Mouse (Mus musculus): ENCODE data around the gene Lmcd1.

The Lmcd1 gene

GRCm38 (mm10) chr6:112287671-112288070 lies 14.1 kb downstream of the Lmcd1 start:
- no peak for DNase-seq (ENCODE audit: low spot score in 2 of 2)

- DNase-seq (ENCODE audit: low spot score in 2 of 2) = no peak
These were observed 14.7 kb downstream of the Lmcd1 start for GRCm38 (mm10) chr6:112288271-112288670.

- no peak for DNase-seq (ENCODE audit: low spot score in 2 of 2)
These were observed 17.6 kb downstream of the Lmcd1 start for GRCm38 (mm10) chr6:112291146-112291545.

- DNase-seq (ENCODE audit: low spot score in 2 of 2) = no peak
These were observed 19.8 kb downstream of the Lmcd1 start for GRCm38 (mm10) chr6:112293320-112293719.

DNA sequence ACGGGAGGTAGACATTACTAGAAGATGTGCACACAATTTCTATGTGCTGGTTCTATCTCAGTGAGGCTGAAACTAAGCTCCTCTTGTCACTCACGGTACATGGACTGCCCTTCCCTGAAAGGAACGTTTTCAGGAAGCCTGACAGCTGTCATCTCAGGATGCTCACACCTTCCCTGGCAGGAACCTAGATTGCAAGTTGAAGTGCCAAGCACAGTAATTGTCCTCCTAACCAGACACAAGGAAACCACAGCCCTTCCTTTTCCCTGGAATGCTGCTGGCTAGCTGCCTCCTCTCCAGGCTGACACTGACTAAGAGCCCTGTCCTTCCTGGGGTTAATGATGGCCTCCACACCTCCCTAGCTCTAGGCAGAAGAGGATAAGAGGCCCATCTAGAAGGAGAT lies 21.7 kb downstream of the Lmcd1 start:
- no peak for DNase-seq (ENCODE audit: low spot score in 2 of 2)

DNA sequence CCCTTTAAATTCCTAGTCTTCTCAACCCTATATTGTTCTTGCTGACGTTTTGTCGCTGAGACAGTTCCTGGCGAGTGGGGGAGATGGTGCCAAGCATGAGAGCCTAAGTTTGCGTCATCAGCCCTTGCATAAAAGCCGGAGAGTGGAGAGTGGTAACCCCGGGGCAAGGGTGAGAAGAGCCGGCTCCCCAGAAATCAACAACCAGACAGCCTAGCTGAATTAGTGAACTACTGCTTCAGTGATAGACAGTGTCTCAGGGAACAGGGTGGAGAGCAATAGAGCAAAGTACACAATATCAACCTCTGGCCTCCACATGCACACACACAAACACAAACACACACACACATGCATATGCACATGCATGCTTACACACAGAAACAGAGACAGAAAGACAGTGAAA lies 26.6 kb downstream of the Lmcd1 start:
- no peak for DNase-seq (ENCODE audit: low spot score in 2 of 2)

DNA sequence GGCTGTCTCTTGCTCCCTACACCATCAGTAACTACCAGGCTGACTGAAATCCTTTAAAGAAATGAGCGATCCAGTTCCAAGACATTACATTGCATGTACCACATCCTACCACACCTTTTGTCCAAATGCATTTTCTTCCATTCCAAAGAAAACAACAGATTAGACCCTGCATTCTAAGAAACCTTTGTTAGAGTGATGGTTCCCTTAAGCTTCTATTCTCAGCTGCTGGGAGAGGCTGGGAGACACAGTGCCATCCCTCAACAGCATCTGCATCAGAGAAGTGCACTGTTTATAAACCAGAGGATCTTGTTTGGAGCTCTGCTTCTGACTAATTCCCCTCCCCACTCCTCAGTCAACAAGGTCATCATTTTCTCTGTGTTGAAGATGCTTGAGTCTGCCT lies 27.1 kb downstream of the Lmcd1 start:
- no peak for DNase-seq (ENCODE audit: low spot score in 2 of 2)

DNA sequence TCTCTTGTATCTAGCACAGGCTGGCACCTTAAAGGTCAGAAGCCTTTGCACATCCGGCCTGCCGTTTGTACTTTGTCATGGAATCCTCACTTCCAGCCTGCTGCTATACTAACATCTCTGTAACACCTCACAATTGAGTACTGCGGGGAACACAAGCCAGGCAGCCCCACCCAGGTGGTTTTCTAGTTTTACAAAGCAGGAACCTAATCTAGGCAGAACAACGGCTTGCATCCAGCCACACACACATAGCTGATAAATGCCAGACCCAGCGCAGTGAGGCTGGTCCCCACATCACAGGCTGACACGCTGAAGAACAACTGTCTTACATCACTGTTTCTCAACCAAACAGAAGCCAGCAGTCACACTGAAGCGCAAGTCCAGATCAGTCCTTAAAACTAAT lies 28.7 kb downstream of the Lmcd1 start:
- DNase-seq (ENCODE audit: low spot score in 2 of 2) = no peak

GRCm38 (mm10) chr6:112302814-112303383 lies 29.3 kb downstream of the Lmcd1 start:
- no peak for DNase-seq (ENCODE audit: low spot score in 2 of 2)

GRCm38 (mm10) chr6:112304751-112305150 lies 31.2 kb downstream of the Lmcd1 start:
- DNase-seq (ENCODE audit: low spot score in 2 of 2) = peak; percentile 14 to 53

DNA sequence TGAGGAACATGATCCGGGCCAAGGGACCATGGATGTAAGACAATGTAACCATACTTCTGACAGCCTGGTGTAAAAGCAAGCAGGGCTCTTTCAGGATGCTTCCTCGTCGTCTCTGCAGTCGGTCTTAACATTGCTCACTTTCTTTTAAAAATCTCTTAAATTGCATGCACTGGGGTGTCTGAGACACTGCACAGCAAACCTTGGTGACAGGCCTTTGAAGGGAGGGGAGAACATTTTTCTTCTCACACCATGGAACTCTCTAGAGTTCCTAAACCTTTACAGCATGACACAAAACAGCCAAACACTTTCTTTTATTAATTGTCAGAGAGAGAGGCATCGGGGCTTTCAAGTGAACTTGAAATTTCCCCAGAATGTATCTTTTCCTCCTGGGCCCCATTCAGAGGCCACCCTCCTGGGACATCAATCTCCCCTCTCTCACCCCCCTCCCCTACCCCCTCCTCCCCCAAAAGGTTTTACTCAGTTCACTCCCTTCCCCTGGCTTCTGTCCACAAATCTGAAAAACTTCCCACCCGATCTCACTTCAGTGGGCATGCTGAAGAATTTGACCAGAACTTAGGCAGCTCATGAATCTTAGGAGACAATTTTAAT lies 35.9 kb downstream of the Lmcd1 start:
- no peak for DNase-seq (ENCODE audit: low spot score in 2 of 2)

GRCm38 (mm10) chr6:112311385-112311784 lies 37.8 kb downstream of the Lmcd1 start:
- DNase-seq (ENCODE audit: low spot score in 2 of 2) = no peak

GRCm38 (mm10) chr6:112319449-112319848 lies 45.9 kb downstream of the Lmcd1 start:
- DNase-seq (ENCODE audit: low spot score in 2 of 2) = no peak

DNA sequence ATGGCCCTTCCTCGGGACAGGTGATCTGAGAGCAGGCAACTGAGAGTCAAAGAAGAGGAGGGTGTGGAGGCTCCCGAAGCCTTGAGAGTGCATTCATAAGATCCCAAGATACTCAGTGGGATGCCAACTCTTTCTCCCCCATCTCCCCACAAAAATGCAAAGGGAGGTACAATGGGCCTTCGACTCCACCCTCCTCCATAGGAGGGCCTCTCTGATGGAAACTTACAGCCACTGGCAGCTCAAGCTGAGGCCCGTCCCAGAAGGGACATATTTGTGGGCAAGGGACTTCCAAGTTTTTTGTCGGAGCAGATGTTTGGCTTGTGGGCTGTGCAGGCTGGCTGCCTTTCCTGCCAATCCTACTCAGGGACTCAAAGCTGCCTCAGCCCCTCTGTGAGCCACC lies 47.1 kb downstream of the Lmcd1 start:
- no peak for DNase-seq (ENCODE audit: low spot score in 2 of 2)

DNA sequence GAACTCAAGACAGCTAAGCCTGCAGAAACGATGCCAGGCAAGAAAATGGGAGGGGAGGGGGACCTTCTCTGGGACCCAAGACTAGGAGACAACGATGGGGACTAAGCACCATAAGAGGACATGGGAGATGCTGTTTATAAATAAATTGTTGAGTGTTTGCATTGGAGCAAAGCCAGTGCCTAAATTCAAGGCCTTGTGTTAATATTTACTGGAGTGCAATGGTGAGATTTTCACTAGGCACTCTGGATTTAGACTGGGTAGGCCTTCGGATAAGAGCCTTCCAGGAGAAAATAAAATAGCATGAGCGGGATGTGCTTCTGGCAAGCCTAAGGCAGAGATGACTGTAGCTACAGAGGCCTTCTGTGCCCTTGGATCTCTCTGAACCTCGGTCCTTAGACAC lies 49.4 kb downstream of the Lmcd1 start:
- no peak for DNase-seq (ENCODE audit: low spot score in 2 of 2)

DNA sequence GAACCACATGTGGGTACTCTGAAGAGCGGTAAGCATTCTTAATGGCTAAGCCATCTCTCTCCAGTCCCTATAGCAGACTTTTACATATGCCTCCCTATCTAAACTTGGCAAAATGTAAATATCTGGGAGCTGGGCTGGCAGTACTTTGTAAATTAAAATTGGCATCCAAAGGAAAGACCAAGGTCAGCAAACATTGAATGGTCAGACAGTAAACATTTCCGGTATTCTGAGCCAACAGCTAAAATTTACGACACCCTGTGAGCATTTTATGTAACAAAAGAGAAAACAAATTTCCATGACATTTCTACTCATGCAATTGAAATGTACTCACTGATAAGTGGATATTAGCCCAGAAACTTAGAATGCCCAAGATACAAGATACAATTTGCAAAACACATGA lies 51.7 kb downstream of the Lmcd1 start:
- DNase-seq (ENCODE audit: low spot score in 2 of 2) = no peak

DNA sequence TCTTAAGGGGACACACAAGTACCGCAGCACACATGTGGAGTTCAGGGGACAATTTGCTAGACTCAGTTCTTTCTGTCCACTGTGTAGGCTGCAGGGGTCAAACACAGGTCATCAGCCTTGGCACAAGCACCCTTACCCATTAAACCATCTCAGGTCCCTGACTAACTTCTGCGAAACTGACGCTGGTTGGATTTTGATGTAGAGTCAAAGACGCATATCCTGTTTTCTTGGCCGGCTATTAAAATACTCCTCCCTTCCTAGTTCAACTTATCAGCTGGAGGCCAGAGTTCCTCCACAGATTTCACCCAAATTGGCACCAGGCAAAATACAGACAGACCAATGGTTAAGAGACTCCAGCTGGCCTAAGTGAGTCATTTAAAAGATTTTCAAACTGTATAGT lies 54.2 kb downstream of the Lmcd1 start:
- DNase-seq (ENCODE audit: low spot score in 2 of 2) = no peak

GRCm38 (mm10) chr6:112330520-112331222 lies 57.1 kb downstream of the Lmcd1 start:
- no peak for DNase-seq (ENCODE audit: low spot score in 2 of 2)

GRCm38 (mm10) chr6:112331223-112331598 lies 57.7 kb downstream of the Lmcd1 start:
- no peak for DNase-seq (ENCODE audit: low spot score in 2 of 2)

DNA sequence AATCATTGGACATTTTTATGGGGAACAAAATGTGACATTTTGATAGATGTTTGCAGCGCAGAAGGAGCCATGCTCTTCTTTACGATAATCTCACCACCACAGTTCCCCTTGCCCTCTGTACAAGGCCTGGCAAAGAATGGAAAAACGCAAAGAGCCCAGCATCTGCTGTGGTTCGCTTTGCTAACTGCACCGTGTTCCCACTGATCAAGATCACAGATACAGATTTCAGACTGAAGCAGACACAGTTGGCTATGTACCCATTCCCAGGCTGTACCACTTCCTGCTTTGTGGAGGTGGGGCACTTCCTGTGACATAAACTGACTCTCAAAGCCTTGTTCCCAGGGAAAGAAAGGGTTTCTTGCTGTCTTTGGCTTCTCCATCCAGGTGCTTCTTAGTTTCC lies 60.4 kb downstream of the Lmcd1 start:
- DNase-seq (ENCODE audit: low spot score in 2 of 2) = no peak

- DNase-seq (ENCODE audit: low spot score in 2 of 2) = no peak
These were observed 64.1 kb downstream of the Lmcd1 start for GRCm38 (mm10) chr6:112337667-112338066.

GRCm38 (mm10) chr6:112339016-112339415 lies 65.5 kb downstream of the Lmcd1 start:
- DNase-seq (ENCODE audit: low spot score in 2 of 2) = no peak

DNA sequence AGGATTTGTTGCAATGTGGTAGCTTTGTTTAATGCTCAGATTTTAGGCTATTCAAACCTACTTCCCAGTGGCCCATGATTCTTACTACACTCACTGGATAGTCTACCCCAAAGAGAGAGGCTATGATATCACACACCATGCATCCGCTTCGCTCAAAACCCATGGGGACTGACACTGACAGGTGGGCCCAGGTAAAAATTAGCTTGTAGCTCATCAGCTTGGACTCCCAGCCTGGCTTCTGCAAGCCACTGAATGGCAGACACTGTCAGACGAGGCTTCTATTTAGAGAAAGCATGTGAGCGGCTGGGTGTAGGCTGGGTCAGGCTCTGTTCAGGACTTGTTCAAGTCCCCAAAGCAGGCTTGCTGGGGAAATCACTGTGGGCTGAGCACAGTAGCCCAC lies 76.9 kb downstream of the Lmcd1 start:
- no peak for DNase-seq (ENCODE audit: low spot score in 2 of 2)
